Mouse (Mus musculus): Measurements from ENCODE around the gene Intu. TPM values are rescaled to one million over a fixed set of nuclear protein-coding genes. Genes with fewer than 3 reads are reported as not detected.

The Intu gene
- polyA plus RNA-seq, 2 experiments = 2.8 to 6.4 TPM

DNA sequence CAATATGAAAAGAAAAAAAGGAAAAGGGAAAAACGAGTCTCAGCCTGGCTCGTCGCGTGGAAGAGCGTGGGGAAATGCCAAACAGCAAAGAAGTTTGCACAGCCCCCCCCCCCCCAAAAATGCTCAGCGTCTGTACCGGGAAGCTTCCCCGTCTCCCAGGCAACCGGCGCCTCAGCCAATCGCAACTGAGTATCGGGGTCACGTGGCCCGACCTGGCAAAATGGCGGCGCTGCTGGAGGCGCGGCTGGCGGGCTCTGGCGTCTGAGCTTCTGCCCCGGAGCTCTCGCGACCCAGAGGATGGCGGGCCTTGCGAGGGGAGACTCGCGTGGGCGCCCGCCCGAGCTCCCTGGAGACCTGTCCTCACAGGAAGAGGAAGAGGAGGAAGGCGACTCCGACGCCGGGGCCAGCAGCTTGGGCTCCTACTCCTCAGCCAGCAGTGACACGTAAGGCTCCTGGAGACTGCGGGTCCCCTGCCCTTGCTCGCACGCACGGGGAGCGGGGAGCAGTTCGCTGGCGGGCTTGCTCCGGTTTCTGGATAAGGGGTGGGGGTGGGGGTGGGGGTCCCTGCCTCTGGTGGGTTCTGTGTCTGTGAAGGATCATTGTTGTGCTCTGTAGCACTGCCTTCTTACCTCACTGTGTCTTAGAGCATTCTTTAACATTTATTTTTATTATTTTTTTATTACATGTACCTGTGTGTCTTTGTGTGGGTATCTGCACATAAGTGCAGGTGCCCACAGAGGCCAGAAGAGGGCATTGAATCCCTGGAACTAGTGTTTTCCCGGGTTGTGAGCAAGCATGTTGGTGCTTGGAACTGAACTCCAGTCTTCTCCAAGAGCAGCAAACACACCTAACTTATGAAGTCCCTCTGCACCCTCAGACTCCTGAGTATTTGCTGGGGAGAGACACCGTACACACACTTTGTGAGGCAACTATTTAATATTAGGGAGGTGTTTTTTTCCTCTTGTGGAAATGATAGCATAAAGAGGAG, 9.8 kb downstream of the Intu start:
- DNase-seq (ENCODE audit: low spot score) (peak; percentile 84), ATAC-seq (ENCODE audit: low FRiP score, low read depth) (peak; percentile 96)
- peak; percentile 55; the same call in 1 of the 2 replicates for TF ChIP-seq POLR2A (IDR thresholded peaks at IDR 0.05; ENCODE audit: borderline replicate concordance, extremely low read depth, insufficient read depth, insufficient read length)
- Histone ChIP-seq H3K27ac (replicated peaks; ENCODE audit: low read depth, low read length) (peak overlapping the region; percentile 52; the same call in 1 of the 2 replicates), H3K9me3 (ENCODE audit: control insufficient read depth, low read length) (no peaks in the 10 kb centered on the region), H3K36me3 (ENCODE audit: control insufficient read depth, insufficient read depth, low read length) (no peaks in the 10 kb centered on the region), H3K9ac (ENCODE audit: low read depth, low read length, severe bottlenecking) (peak overlapping the region; percentile 74), H3K4me3 (replicated peaks; ENCODE audit: low read length) (peak overlapping the region; percentile 85), H3K4me2 (replicated peaks; ENCODE audit: low read depth, low read length, severe bottlenecking) (peak overlapping the region; percentile 63), H3K27me3 (ENCODE audit: control insufficient read depth, insufficient read depth, low read length) (no peaks in the 10 kb centered on the region), H3K4me1 (ENCODE audit: control insufficient read depth, insufficient read depth, low read length) (no peaks in the 10 kb centered on the region)
- WGBS = 6% methylated on average over 29 of the region's 45 CpGs

DNA sequence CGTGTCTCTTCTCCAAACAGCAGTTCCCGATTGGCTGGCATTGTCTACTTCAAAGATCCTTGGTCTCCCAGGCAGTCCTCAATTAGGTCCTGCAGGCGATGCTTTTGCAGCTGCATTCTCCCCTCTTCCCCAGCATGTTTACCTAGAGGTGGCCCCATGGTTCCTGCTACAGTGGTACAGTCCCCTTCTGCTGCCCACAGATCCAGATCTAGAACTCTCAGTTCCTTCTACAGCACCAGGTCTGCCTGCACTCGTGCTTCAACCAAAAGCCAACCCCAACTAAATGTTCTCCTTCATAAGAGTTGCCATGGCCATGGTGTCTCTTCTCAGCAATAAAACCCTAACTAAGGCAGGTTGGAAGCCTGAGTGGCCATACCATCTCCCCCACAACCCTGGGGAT, 15.5 kb downstream of the Intu start:
- Histone ChIP-seq H3K4me2 (replicated peaks; ENCODE audit: low read depth, low read length, severe bottlenecking) (no peak overlapping the region), H3K4me3 (replicated peaks; ENCODE audit: low read length) (no peak overlapping the region), H3K4me1 (ENCODE audit: control insufficient read depth, insufficient read depth, low read length) (no peaks in the 10 kb centered on the region), H3K27me3 (ENCODE audit: control insufficient read depth, insufficient read depth, low read length) (no peaks in the 10 kb centered on the region), H3K27ac (replicated peaks; ENCODE audit: low read depth, low read length) (no peak overlapping the region), H3K36me3 (ENCODE audit: control insufficient read depth, insufficient read depth, low read length) (no peaks in the 10 kb centered on the region), H3K9ac (ENCODE audit: low read depth, low read length, severe bottlenecking) (no peak overlapping the region), H3K9me3 (ENCODE audit: control insufficient read depth, low read length) (no peaks in the 10 kb centered on the region)
- 74% methylated on average over 4 of the region's 4 CpGs for WGBS
- DNase-seq (ENCODE audit: low spot score) = no peak
- TF ChIP-seq POLR2A (IDR thresholded peaks at IDR 0.05; ENCODE audit: borderline replicate concordance, extremely low read depth, insufficient read depth, insufficient read length) = no peak
- no peak for ATAC-seq (ENCODE audit: low FRiP score, low read depth)

DNA sequence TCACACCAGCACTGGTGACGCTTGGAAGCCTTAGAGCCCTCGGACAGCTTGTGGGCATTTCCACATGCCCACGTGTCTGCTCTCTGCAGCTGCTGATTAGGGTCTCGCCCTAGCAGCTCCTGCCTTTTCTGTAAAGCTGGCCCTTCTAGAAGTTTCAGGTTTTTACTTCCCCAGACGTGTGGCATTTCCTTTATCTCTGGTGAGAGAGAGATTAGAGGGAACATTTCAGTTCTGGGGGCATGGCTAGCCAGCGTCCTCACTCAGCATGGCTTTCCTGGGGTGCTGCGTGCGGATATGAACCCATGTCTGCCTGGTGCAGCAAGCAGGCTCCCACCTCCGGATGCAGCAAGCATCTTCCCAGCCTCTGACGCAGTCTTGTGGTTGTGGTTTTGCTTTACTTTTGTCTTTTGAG, 121.9 kb downstream of the Intu start:
- Histone ChIP-seq H3K4me3 (replicated peaks; ENCODE audit: low read length) (no peak overlapping the region), H3K4me1 (ENCODE audit: control insufficient read depth, insufficient read depth, low read length) (no peaks in the 10 kb centered on the region), H3K36me3 (ENCODE audit: control insufficient read depth, insufficient read depth, low read length) (peaks cover 17% of the 10 kb centered on the region), H3K27me3 (ENCODE audit: control insufficient read depth, insufficient read depth, low read length) (no peaks in the 10 kb centered on the region), H3K4me2 (replicated peaks; ENCODE audit: low read depth, low read length, severe bottlenecking) (no peak overlapping the region), H3K9ac (ENCODE audit: low read depth, low read length, severe bottlenecking) (no peak overlapping the region), H3K27ac (replicated peaks; ENCODE audit: low read depth, low read length) (no peak overlapping the region), H3K9me3 (ENCODE audit: control insufficient read depth, low read length) (no peaks in the 10 kb centered on the region)
- no peak for DNase-seq (ENCODE audit: low spot score)
- no peak for ATAC-seq (ENCODE audit: low FRiP score, low read depth)
- WGBS = 65% methylated on average over 10 of the region's 10 CpGs
- no peak for TF ChIP-seq POLR2A (IDR thresholded peaks at IDR 0.05; ENCODE audit: borderline replicate concordance, extremely low read depth, insufficient read depth, insufficient read length)

DNA sequence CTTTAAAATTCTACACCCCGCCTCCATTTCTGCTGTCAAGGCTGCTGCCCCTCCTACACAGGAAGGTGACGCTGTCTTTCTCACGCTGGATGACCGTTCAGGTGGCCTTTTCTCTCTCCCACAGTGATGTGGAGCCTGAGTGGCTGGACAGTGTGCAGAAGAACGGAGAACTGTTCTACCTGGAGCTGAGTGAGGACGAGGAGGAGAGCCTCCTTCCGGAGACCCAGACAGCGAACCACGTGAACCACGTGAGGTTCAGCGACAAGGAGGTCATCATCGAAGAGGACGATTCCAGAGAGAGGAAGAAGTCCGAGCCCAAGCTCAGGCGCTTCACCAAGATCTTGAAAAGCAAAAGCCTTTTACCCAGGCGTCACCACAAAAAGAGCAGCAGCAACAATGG, 122.5 kb downstream of the Intu start:
- H3K4me2 ChIP-seq (replicated peaks; ENCODE audit: low read depth, low read length, severe bottlenecking) = no peak overlapping the region
- no peak for DNase-seq (ENCODE audit: low spot score)
- H3K9me3 ChIP-seq (ENCODE audit: control insufficient read depth, low read length) = no peaks in the 10 kb centered on the region
- no peaks in the 10 kb centered on the region for H3K27me3 ChIP-seq (ENCODE audit: control insufficient read depth, insufficient read depth, low read length)
- no peak overlapping the region for H3K27ac ChIP-seq (replicated peaks; ENCODE audit: low read depth, low read length)
- H3K4me1 ChIP-seq (ENCODE audit: control insufficient read depth, insufficient read depth, low read length) = no peaks in the 10 kb centered on the region
- TF ChIP-seq POLR2A (IDR thresholded peaks at IDR 0.05; ENCODE audit: borderline replicate concordance, extremely low read depth, insufficient read depth, insufficient read length) = no peak
- no peak for ATAC-seq (ENCODE audit: low FRiP score, low read depth)
- no peak overlapping the region for H3K9ac ChIP-seq (ENCODE audit: low read depth, low read length, severe bottlenecking)
- peaks cover 22% of the 10 kb centered on the region for H3K36me3 ChIP-seq (ENCODE audit: control insufficient read depth, insufficient read depth, low read length)
- WGBS = 92% methylated on average over 16 of the region's 16 CpGs
- no peak overlapping the region for H3K4me3 ChIP-seq (replicated peaks; ENCODE audit: low read length)

DNA sequence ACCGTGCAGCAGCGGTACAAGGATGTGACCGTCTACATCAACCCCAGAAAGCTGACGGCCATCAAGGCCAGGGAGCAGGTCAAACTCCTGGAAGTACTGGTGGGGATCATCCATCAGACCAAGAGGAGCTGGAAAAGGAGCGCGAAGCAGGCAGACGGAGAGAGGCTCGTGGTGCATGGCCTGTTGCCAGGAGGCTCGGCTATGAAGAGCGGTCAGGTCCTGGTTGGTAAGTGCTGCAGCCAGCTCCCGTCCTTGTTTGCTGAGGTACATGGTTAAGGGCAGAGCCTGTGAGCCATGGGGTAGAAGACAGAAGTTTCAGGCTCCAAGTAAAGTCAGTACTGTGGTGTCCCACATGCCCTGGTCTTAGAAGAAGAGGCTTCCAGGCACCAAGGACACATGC, 122.9 kb downstream of the Intu start:
- Histone ChIP-seq H3K4me3 (replicated peaks; ENCODE audit: low read length) (no peak overlapping the region), H3K9me3 (ENCODE audit: control insufficient read depth, low read length) (no peaks in the 10 kb centered on the region), H3K9ac (ENCODE audit: low read depth, low read length, severe bottlenecking) (no peak overlapping the region), H3K4me2 (replicated peaks; ENCODE audit: low read depth, low read length, severe bottlenecking) (no peak overlapping the region), H3K36me3 (ENCODE audit: control insufficient read depth, insufficient read depth, low read length) (peaks cover 23% of the 10 kb centered on the region), H3K27ac (replicated peaks; ENCODE audit: low read depth, low read length) (no peak overlapping the region), H3K4me1 (ENCODE audit: control insufficient read depth, insufficient read depth, low read length) (no peaks in the 10 kb centered on the region), H3K27me3 (ENCODE audit: control insufficient read depth, insufficient read depth, low read length) (no peaks in the 10 kb centered on the region)
- ATAC-seq (ENCODE audit: low FRiP score, low read depth) (no peak), DNase-seq (ENCODE audit: low spot score) (no peak)
- TF ChIP-seq POLR2A (IDR thresholded peaks at IDR 0.05; ENCODE audit: borderline replicate concordance, extremely low read depth, insufficient read depth, insufficient read length) = no peak
- WGBS = 88% methylated on average over 11 of the region's 11 CpGs
